Mouse (Mus musculus): ENCODE measurements at regions not wholly inside any gene's neighbourhood (a gene's known extent, or its start where the extent isn't known, plus 50 kb on each side); places are given as distances from the start of the nearest gene placed in this dataset.

- Histone ChIP-seq H3K27ac (ENCODE audit: insufficient read depth, low read length) (no peak overlapping the region), H3K4me1 (ENCODE audit: control insufficient read depth, insufficient read depth, low read length) (no peaks in the 10 kb centered on the region), H3K4me3 (ENCODE audit: insufficient read depth, low read length) (no peak overlapping the region)
- TF ChIP-seq CTCF (IDR thresholded peaks at IDR 0.05; ENCODE audit: extremely low read depth, insufficient read depth, low read length) = no peak
- no peak for TF ChIP-seq POLR2A (IDR thresholded peaks at IDR 0.05; ENCODE audit: extremely low read depth, insufficient read depth, low read length)
These were observed 318.1 kb upstream of the Igfbp3 start for GRCm38 (mm10) chr11:7531847-7532246.

DNA sequence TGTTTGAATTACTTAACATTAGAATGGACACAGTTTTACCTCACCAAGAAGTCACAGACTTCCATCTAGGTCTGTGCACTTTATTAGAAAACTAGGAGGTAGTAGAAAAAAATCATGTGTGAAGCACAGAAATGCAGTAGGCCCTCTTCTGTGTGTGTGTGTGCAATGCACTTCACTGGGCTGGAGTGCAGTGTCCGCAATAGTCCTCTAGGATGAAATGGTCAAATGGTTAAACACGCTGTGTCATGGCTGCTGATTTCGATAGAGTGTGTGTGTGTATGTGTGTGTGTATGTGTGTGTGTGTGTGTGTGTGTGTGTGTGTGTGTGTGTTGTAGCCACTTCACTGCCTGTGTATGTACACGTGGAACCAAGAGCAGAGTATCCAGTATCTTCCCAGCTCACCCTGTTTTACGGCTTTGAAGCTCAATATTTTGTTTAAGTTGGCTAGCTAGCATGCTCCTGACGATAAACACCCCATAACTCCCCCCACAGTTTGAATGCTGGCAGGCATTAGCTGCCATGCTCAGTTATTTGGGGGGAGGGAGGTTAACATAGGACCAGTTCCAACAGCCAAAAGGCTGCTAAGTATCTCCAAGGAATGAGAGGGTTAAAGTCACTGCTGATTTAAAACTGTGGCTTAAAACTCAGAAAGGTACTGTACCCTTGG is 316.9 kb upstream of the Igfbp3 start:
- no peak for TF ChIP-seq CTCF (IDR thresholded peaks at IDR 0.05; ENCODE audit: extremely low read depth, insufficient read depth, low read length)
- no peak for TF ChIP-seq POLR2A (IDR thresholded peaks at IDR 0.05; ENCODE audit: extremely low read depth, insufficient read depth, low read length)
- H3K4me3 ChIP-seq (ENCODE audit: insufficient read depth, low read length) = no peak overlapping the region
- no peaks in the 10 kb centered on the region for H3K4me1 ChIP-seq (ENCODE audit: control insufficient read depth, insufficient read depth, low read length)
- no peak overlapping the region for H3K27ac ChIP-seq (ENCODE audit: insufficient read depth, low read length)

DNA sequence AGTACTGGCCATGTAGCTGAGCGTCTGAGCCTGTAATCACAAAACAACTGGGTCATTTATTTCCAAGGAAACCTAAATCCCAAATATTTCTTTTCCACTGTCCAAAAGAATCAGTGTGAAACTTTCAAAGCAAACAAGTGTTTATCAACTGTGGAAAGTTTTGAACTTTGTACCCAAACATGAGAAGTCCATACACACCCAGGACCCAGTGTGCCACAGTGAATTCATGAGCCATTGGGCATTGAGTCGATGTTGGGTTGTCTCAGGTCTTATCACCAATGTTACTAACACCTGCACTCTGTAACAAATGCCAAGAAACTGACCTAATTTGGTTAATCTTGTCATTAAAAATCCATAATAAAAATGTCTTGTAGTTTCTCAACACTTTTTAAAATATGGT is 305.8 kb upstream of the Igfbp3 start:
- TF ChIP-seq CTCF (IDR thresholded peaks at IDR 0.05; ENCODE audit: extremely low read depth, insufficient read depth, low read length) (no peak), POLR2A (IDR thresholded peaks at IDR 0.05; ENCODE audit: extremely low read depth, insufficient read depth, low read length) (no peak)
- no peaks in the 10 kb centered on the region for H3K4me1 ChIP-seq (ENCODE audit: control insufficient read depth, insufficient read depth, low read length)
- no peak overlapping the region for H3K4me3 ChIP-seq (ENCODE audit: insufficient read depth, low read length)
- H3K27ac ChIP-seq (ENCODE audit: insufficient read depth, low read length) = no peak overlapping the region

- H3K27ac ChIP-seq (ENCODE audit: insufficient read depth, low read length) = no peak overlapping the region
- no peak overlapping the region for H3K4me3 ChIP-seq (ENCODE audit: insufficient read depth, low read length)
- TF ChIP-seq CTCF (IDR thresholded peaks at IDR 0.05; ENCODE audit: extremely low read depth, insufficient read depth, low read length) = no peak
- no peak for TF ChIP-seq POLR2A (IDR thresholded peaks at IDR 0.05; ENCODE audit: extremely low read depth, insufficient read depth, low read length)
- H3K4me1 ChIP-seq (ENCODE audit: control insufficient read depth, insufficient read depth, low read length) = no peaks in the 10 kb centered on the region
These were observed 295.1 kb upstream of the Igfbp3 start for GRCm38 (mm10) chr11:7508861-7509260.

DNA sequence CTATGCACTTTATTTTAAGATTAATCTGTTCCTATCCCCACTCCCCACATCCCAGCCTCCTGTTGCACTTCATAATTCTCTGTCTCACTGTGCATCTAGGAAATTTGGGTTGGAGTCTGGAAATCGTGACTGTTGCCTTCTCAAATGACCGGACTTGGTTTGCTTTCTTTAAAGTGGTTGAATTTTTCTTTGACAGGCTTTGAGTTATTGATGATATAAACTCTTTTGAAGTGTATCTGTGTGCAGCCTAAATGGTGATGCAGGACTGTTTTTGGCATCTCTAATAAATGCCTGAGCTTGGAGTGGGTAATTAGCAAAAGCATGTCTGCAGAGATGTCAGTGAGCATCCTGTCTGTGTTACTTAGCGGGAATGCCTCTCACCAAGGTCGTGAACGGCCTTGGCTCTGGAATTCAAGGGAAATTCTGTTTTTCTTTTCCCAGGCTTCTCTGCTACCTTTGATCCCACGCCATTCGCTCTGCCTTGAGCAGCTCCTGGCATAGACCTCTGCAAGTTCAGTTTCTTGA is 292.8 kb upstream of the Igfbp3 start:
- Histone ChIP-seq H3K4me3 (ENCODE audit: insufficient read depth, low read length) (no peak overlapping the region), H3K4me1 (ENCODE audit: control insufficient read depth, insufficient read depth, low read length) (no peaks in the 10 kb centered on the region), H3K27ac (ENCODE audit: insufficient read depth, low read length) (no peak overlapping the region)
- no peak for TF ChIP-seq POLR2A (IDR thresholded peaks at IDR 0.05; ENCODE audit: extremely low read depth, insufficient read depth, low read length)
- TF ChIP-seq CTCF (IDR thresholded peaks at IDR 0.05; ENCODE audit: extremely low read depth, insufficient read depth, low read length) = no peak

- TF ChIP-seq POLR2A (IDR thresholded peaks at IDR 0.05; ENCODE audit: extremely low read depth, insufficient read depth, low read length) = no peak
- no peak for TF ChIP-seq CTCF (IDR thresholded peaks at IDR 0.05; ENCODE audit: extremely low read depth, insufficient read depth, low read length)
- Histone ChIP-seq H3K4me3 (ENCODE audit: insufficient read depth, low read length) (no peak overlapping the region), H3K4me1 (ENCODE audit: control insufficient read depth, insufficient read depth, low read length) (no peaks in the 10 kb centered on the region), H3K27ac (ENCODE audit: insufficient read depth, low read length) (no peak overlapping the region)
These were observed 291.1 kb upstream of the Igfbp3 start for GRCm38 (mm10) chr11:7504651-7505321.

- no peak overlapping the region for H3K4me3 ChIP-seq (ENCODE audit: insufficient read depth, low read length)
- TF ChIP-seq POLR2A (IDR thresholded peaks at IDR 0.05; ENCODE audit: extremely low read depth, insufficient read depth, low read length) (no peak), CTCF (IDR thresholded peaks at IDR 0.05; ENCODE audit: extremely low read depth, insufficient read depth, low read length) (no peak)
- H3K27ac ChIP-seq (ENCODE audit: insufficient read depth, low read length) = no peak overlapping the region
- no peaks in the 10 kb centered on the region for H3K4me1 ChIP-seq (ENCODE audit: control insufficient read depth, insufficient read depth, low read length)
These were observed 289.0 kb upstream of the Igfbp3 start for GRCm38 (mm10) chr11:7502679-7503078.

DNA sequence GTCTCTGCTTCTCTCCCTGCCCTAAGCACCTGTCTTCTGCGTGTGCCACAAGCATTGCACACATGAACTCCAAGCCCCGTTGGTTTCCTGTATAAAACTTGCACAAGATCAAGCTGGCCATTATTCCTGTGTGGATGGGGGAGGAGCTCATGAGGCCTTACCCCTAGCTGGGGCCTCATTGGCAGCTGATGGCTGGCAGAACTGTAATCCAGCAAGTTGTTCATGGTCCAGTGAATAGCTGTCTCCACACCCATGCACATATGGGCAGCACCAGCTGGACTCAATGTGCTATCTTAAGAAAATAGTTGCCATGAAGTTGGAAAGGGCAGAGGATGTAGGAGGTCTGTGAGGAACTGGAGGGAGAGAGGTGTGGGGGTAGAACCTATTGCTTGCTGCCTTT is 288.3 kb upstream of the Igfbp3 start:
- Histone ChIP-seq H3K27ac (ENCODE audit: insufficient read depth, low read length) (no peak overlapping the region), H3K4me3 (ENCODE audit: insufficient read depth, low read length) (no peak overlapping the region), H3K4me1 (ENCODE audit: control insufficient read depth, insufficient read depth, low read length) (no peaks in the 10 kb centered on the region)
- no peak for TF ChIP-seq POLR2A (IDR thresholded peaks at IDR 0.05; ENCODE audit: extremely low read depth, insufficient read depth, low read length)
- no peak for TF ChIP-seq CTCF (IDR thresholded peaks at IDR 0.05; ENCODE audit: extremely low read depth, insufficient read depth, low read length)

DNA sequence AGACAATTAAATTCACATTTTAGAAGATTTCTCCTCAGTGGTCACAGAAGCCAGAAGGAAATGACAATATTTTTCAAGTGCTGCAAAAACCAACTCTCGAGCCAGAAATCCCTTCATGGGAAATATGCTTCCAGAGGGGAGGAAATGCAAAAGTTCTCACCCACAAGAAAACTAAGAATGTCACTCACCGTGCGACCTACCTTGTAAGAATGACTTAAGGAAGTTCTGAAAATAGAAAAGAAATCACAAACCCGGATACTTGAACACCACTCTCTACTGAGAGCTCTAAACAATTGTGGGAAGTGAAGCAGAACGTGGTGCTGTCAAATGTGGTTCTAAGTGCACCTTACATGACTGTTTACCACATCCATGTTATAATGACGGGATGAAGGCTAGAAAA is 284.1 kb upstream of the Igfbp3 start:
- no peak overlapping the region for H3K27ac ChIP-seq (ENCODE audit: insufficient read depth, low read length)
- TF ChIP-seq CTCF (IDR thresholded peaks at IDR 0.05; ENCODE audit: extremely low read depth, insufficient read depth, low read length) (no peak), POLR2A (IDR thresholded peaks at IDR 0.05; ENCODE audit: extremely low read depth, insufficient read depth, low read length) (no peak)
- no peak overlapping the region for H3K4me3 ChIP-seq (ENCODE audit: insufficient read depth, low read length)
- no peaks in the 10 kb centered on the region for H3K4me1 ChIP-seq (ENCODE audit: control insufficient read depth, insufficient read depth, low read length)

All from cortical plate, adult 2 months (tissue).